ENCODE assay signal across 12 mouse cellular contexts in the genomic region with DNA sequence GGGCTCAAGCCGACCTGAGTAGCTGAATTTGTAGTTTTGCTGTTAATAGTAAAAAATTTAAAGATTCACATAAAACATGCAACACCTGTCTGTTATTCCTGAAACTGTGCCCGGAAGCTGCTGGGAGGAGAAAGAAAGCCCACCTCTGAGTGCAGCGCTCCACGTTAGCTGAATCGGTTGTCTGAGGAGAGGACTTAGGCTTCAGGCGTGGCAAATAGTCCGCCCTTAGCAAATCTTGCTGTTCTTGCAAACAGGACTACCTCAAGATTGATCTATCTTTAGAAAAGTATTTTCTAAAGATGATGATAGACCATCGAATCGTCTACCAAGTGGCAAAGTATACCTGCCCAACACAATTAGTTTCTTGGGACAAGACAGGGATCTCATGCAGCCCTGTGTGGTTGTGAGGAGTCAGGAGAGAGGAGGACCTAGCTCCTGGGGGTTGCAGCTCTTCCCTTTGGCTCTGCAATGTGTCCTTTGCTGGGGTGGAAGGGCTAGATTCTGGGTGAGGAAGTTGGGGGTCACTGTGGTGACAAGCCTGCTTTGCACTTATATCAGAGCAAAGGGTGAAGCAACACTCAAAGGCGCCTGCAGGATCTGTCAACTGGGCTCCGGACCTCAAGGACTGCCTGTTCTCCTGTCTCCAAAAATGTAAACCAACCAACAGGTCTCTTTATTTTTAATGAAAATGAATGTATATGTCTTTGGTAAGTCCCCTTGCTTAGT. TPM values are rescaled to one million over a fixed set of nuclear protein-coding genes. Genes with fewer than 3 reads are reported as not detected.
DNase-seq lines count a peak whose midpoint lies in the region; ATAC-seq and TF ChIP-seq lines count a peak whose summit lies in the region.
"Had no signal": no experiment of that assay in that cellular context is flagged by ENCODE, and none has a peak within 500 bp of the region (broad histone marks: within the 10 kb centered on the region; RNA-seq: fewer than 3 reads in every experiment).

No protein-coding gene starts in this region.

- no peak for DNase-seq in hindbrain, postnatal 0 days (ENCODE audit: low spot score)
- DNase-seq in cerebellum, postnatal 14 days = no peak
- DNase-seq in lung, postnatal 25 days (ENCODE audit: low spot score) = no peak
- no peak for DNase-seq in kidney, postnatal 36 days
- DNase-seq: kidney, postnatal 10 days; right cerebral cortex, adult 18-20 months had no signal

- H3K4me3 ChIP-seq in intestine, embryonic 16.5 days (ENCODE audit: low read length) = 0 out of 2 replicates have a peak overlapping the region, but pooled peaks have one; percentile 57
- H3K4me3 ChIP-seq in intestine, postnatal 0 days (ENCODE audit: low read depth, low read length) = no peak overlapping the region
- no peak overlapping the region for H3K4me3 ChIP-seq in embryonic facial prominence, embryonic 12.5 days
- H3K4me3 ChIP-seq in hindbrain, postnatal 0 days (ENCODE audit: low read length) = no peak overlapping the region
- H3K4me3 ChIP-seq in neural tube, embryonic 15.5 days (replicated peaks) = no peak overlapping the region; the same call in 1 of the 2 replicates

- no peak overlapping the region for H3K27ac ChIP-seq in intestine, embryonic 16.5 days (ENCODE audit: low read length)
- H3K27ac ChIP-seq in intestine, postnatal 0 days (ENCODE audit: low read depth, low read length) = no peak overlapping the region
- no peak overlapping the region for H3K27ac ChIP-seq in embryonic facial prominence, embryonic 12.5 days
- H3K27ac ChIP-seq in hindbrain, postnatal 0 days = no peak overlapping the region
- H3K27ac ChIP-seq in neural tube, embryonic 15.5 days (replicated peaks) = no peak overlapping the region

- no peaks in the 10 kb centered on the region for H3K9me3 ChIP-seq in intestine, embryonic 16.5 days (ENCODE audit: control insufficient read depth, low read length)
- H3K9me3 ChIP-seq in intestine, postnatal 0 days (ENCODE audit: control insufficient read depth) = no peaks in the 10 kb centered on the region
- H3K9me3 ChIP-seq in embryonic facial prominence, embryonic 12.5 days = no peaks in the 10 kb centered on the region
- H3K9me3 ChIP-seq in hindbrain, postnatal 0 days (ENCODE audit: low read length) = no peaks in the 10 kb centered on the region
- H3K9me3 ChIP-seq in neural tube, embryonic 15.5 days (replicated peaks) = no peaks in the 10 kb centered on the region

- H3K36me3 ChIP-seq in intestine, embryonic 16.5 days (ENCODE audit: control insufficient read depth, insufficient read depth, low read length) = no peaks in the 10 kb centered on the region
- H3K36me3 ChIP-seq in intestine, postnatal 0 days (ENCODE audit: control insufficient read depth, insufficient read depth) = no peaks in the 10 kb centered on the region
- H3K36me3 ChIP-seq in embryonic facial prominence, embryonic 12.5 days = no peaks in the 10 kb centered on the region
- no peaks in the 10 kb centered on the region for H3K36me3 ChIP-seq in hindbrain, postnatal 0 days (ENCODE audit: insufficient read depth, low read length)
- no peaks in the 10 kb centered on the region for H3K36me3 ChIP-seq in neural tube, embryonic 15.5 days

- 76% methylated on average over 11 of the region's 11 CpGs for WGBS in intestine, embryonic 16.5 days
- 78% methylated on average over 11 of the region's 11 CpGs for WGBS in intestine, postnatal 0 days
- 83% methylated on average over 11 of the region's 11 CpGs for WGBS in embryonic facial prominence, embryonic 12.5 days
- 77% methylated on average over 11 of the region's 11 CpGs for WGBS in hindbrain, postnatal 0 days
- 82% methylated on average over 11 of the region's 11 CpGs for WGBS in neural tube, embryonic 15.5 days

- H3K27me3 ChIP-seq in intestine, embryonic 16.5 days (replicated peaks; ENCODE audit: control insufficient read depth, insufficient read depth, low read length) = no peaks in the 10 kb centered on the region
- no peaks in the 10 kb centered on the region for H3K27me3 ChIP-seq in intestine, postnatal 0 days (replicated peaks; ENCODE audit: control insufficient read depth, insufficient read depth, low read length)
- no peaks in the 10 kb centered on the region for H3K27me3 ChIP-seq in embryonic facial prominence, embryonic 12.5 days
- H3K27me3 ChIP-seq in hindbrain, postnatal 0 days (ENCODE audit: insufficient read depth, low read length) = no peaks in the 10 kb centered on the region
- H3K27me3 ChIP-seq in neural tube, embryonic 15.5 days (replicated peaks) = peaks cover 4% of the 10 kb centered on the region; the same call in 1 of the 2 replicates

- H3K4me2 ChIP-seq in intestine, embryonic 16.5 days (ENCODE audit: low read depth, low read length) = no peak overlapping the region
- H3K4me2 ChIP-seq in intestine, postnatal 0 days (replicated peaks; ENCODE audit: low read depth) = no peak overlapping the region
- peak overlapping the region; percentile 52; the same call in 1 of the 2 replicates for H3K4me2 ChIP-seq in embryonic facial prominence, embryonic 12.5 days (replicated peaks)
- H3K4me2 ChIP-seq in hindbrain, postnatal 0 days (ENCODE audit: low read depth, low read length) = peak overlapping the region; percentile 81; the same call in 1 of the 2 replicates
- H3K4me2 ChIP-seq in neural tube, embryonic 15.5 days = peak overlapping the region; percentile 67

- no peak for TF ChIP-seq CTCF in intestine, postnatal 0 days (IDR thresholded peaks at IDR 0.05; ENCODE audit: low read depth)
- no peak for TF ChIP-seq CTCF in hindbrain, postnatal 0 days (IDR thresholded peaks at IDR 0.05; ENCODE audit: low read depth)

- ATAC-seq in intestine, embryonic 16.5 days = no peak
- no peak for ATAC-seq in intestine, postnatal 0 days
- ATAC-seq in embryonic facial prominence, embryonic 12.5 days (ENCODE audit: insufficient number of reproducible peaks, insufficient read depth, low FRiP score, low TSS enrichment) = no peak
- ATAC-seq in hindbrain, postnatal 0 days = no peak
- no peak for ATAC-seq in neural tube, embryonic 15.5 days (ENCODE audit: low FRiP score)

- H3K9ac ChIP-seq in intestine, embryonic 16.5 days (ENCODE audit: low read depth, low read length) = no peak overlapping the region
- no peak overlapping the region for H3K9ac ChIP-seq in intestine, postnatal 0 days (ENCODE audit: low read depth, low read length)
- no peak overlapping the region for H3K9ac ChIP-seq in embryonic facial prominence, embryonic 12.5 days
- H3K9ac ChIP-seq in hindbrain, postnatal 0 days (replicated peaks; ENCODE audit: low read length) = no peak overlapping the region
- H3K9ac ChIP-seq in neural tube, embryonic 15.5 days (replicated peaks) = 0 out of 2 replicates have a peak overlapping the region, but pooled peaks have one; percentile 50

- no peaks in the 10 kb centered on the region for H3K4me1 ChIP-seq in intestine, embryonic 16.5 days (ENCODE audit: control insufficient read depth, insufficient read depth, low read length)
- H3K4me1 ChIP-seq in intestine, postnatal 0 days (replicated peaks; ENCODE audit: control insufficient read depth, insufficient read depth, low read length) = no peaks in the 10 kb centered on the region; the same call in 1 of the 2 replicates
- H3K4me1 ChIP-seq in embryonic facial prominence, embryonic 12.5 days = no peaks in the 10 kb centered on the region
- no peaks in the 10 kb centered on the region for H3K4me1 ChIP-seq in hindbrain, postnatal 0 days (ENCODE audit: insufficient read depth, low read length)
- H3K4me1 ChIP-seq in neural tube, embryonic 15.5 days = peaks cover 7% of the 10 kb centered on the region

RNA-seq across cellular contexts. Expression of gene A830031A19Rik, which starts 24.7 kb away (rescaled TPM):
- not detected in 2 replicates for polyA plus RNA-seq in intestine, embryonic 16.5 days (2015; fragmentation: Nextera tagmentation; extraction: Ambion mirVana)
- not detected in 2 replicates for polyA plus RNA-seq in intestine, postnatal 0 days (2015; fragmentation: Nextera tagmentation; extraction: Ambion mirVana)
- not detected in 2 replicates for polyA plus RNA-seq in embryonic facial prominence, embryonic 12.5 days (2016; fragmentation: Nextera tagmentation; extraction: Ambion mirVana)
- total RNA-seq in hindbrain, postnatal 0 days (2014; rRNA removed) = not detected in 2 replicates
- polyA plus RNA-seq in hindbrain, postnatal 0 days (2015; fragmentation: Nextera tagmentation; extraction: Ambion mirVana) = not detected in 2 replicates
- not detected in 2 replicates for polyA plus RNA-seq in neural tube, embryonic 15.5 days (2015; fragmentation: Nextera tagmentation; extraction: Ambion mirVana)
- polyA plus RNA-seq: heart, postnatal 0 days; lung, embryonic 16.5 days had no signal

RNA-seq across cellular contexts. Expression of gene Bcl11a, which starts 27.7 kb away (rescaled TPM):
- 13.1 and 14.8 TPM in 2 replicates for polyA plus RNA-seq in intestine, embryonic 16.5 days (2015; fragmentation: Nextera tagmentation; extraction: Ambion mirVana)
- polyA plus RNA-seq in intestine, postnatal 0 days (2015; fragmentation: Nextera tagmentation; extraction: Ambion mirVana) = 5.9 and 6.5 TPM in 2 replicates
- 80.5 and 86.3 TPM in 2 replicates for polyA plus RNA-seq in embryonic facial prominence, embryonic 12.5 days (2016; fragmentation: Nextera tagmentation; extraction: Ambion mirVana)
- total RNA-seq in hindbrain, postnatal 0 days (2014; rRNA removed) = 32.2 and 32.3 TPM in 2 replicates
- 69.8 and 73.5 TPM in 2 replicates for polyA plus RNA-seq in hindbrain, postnatal 0 days (2015; fragmentation: Nextera tagmentation; extraction: Ambion mirVana)
- polyA plus RNA-seq in neural tube, embryonic 15.5 days (2015; fragmentation: Nextera tagmentation; extraction: Ambion mirVana) = 85.1 and 102 TPM in 2 replicates

Comparison
In these comparisons a context has a peak if more than half of its experiments do, and no peak if none do; other contexts are left out.
1. H3K4me2 ChIP-seq: peak in embryonic facial prominence, embryonic 12.5 days (single experiment), hindbrain, postnatal 0 days (single experiment) and neural tube, embryonic 15.5 days (single experiment); none in intestine, embryonic 16.5 days (single experiment) and intestine, postnatal 0 days (single experiment).